Comparison of ENCODE assay signal across 23 mouse cellular contexts in genomic region chr13:43754455-43755128, GRCm38 (mm10). TPM values are rescaled to one million over a fixed set of nuclear protein-coding genes. Genes with fewer than 3 reads are reported as not detected.
DNase-seq lines count a peak whose midpoint lies in the region; ATAC-seq and TF ChIP-seq lines count a peak whose summit lies in the region.
"Had no signal": no experiment of that assay in that cellular context is flagged by ENCODE, and none has a peak within 500 bp of the region (broad histone marks: within the 10 kb centered on the region; RNA-seq: fewer than 3 reads in every experiment).

No protein-coding gene starts in this region.

- H3K4me3 ChIP-seq in kidney, embryonic 15.5 days (replicated peaks), result no peak overlapping the region
- no peak overlapping the region for H3K4me3 ChIP-seq in kidney, postnatal 0 days (replicated peaks; ENCODE audit: low read depth, low read length)
- H3K4me3 ChIP-seq in kidney, adult 2 months (ENCODE audit: insufficient read depth, low read depth, low read length), result no peak overlapping the region
- H3K4me3 ChIP-seq: embryonic facial prominence, embryonic 13.5 days; embryonic facial prominence, embryonic 15.5 days; erythroblast, embryonic 14.5 days; forebrain, embryonic 10.5 days; forebrain, embryonic 12.5 days had no signal

- peak; percentile 67; the same call in 1 of the 2 replicates for ATAC-seq in kidney, embryonic 15.5 days (replicated peaks; ENCODE audit: low FRiP score)
- no peak for ATAC-seq in kidney, postnatal 0 days (replicated peaks; ENCODE audit: low FRiP score, low read depth)
- ATAC-seq: forebrain, embryonic 14.5 days had no signal

- TF ChIP-seq CTCF in kidney, postnatal 0 days (IDR thresholded peaks at IDR 0.05; ENCODE audit: low read depth), result no peak
- TF ChIP-seq CTCF in kidney, adult 2 months (conservative IDR thresholded peaks at IDR 0.05; ENCODE audit: insufficient read depth, insufficient read length, low read depth, low read length), result no peak

- TF ChIP-seq POLR2A in kidney, adult 2 months (IDR thresholded peaks at IDR 0.05; ENCODE audit: low read depth, low read length), result no peak

- H3K4me2 ChIP-seq in kidney, embryonic 15.5 days, result no peak overlapping the region
- H3K4me2 ChIP-seq in kidney, postnatal 0 days (ENCODE audit: low read length), result no peak overlapping the region
- H3K4me2 ChIP-seq: embryonic facial prominence, embryonic 13.5 days; embryonic facial prominence, embryonic 15.5 days; forebrain, embryonic 12.5 days had no signal

- peaks cover 15% of the 10 kb centered on the region; the same call in 1 of the 2 replicates for H3K27me3 ChIP-seq in kidney, embryonic 15.5 days
- H3K27me3 ChIP-seq in kidney, postnatal 0 days (ENCODE audit: insufficient read depth, low read length), result no peaks in the 10 kb centered on the region
- no peaks in the 10 kb centered on the region for H3K27me3 ChIP-seq in kidney, adult 2 months (replicated peaks; ENCODE audit: control insufficient read depth, insufficient read depth, low read length)
- H3K27me3 ChIP-seq: embryonic facial prominence, embryonic 13.5 days; forebrain, embryonic 12.5 days had no signal

- H3K36me3 ChIP-seq in kidney, embryonic 15.5 days, result no peaks in the 10 kb centered on the region
- H3K36me3 ChIP-seq in kidney, postnatal 0 days (ENCODE audit: insufficient read depth, low read length), result no peaks in the 10 kb centered on the region
- H3K36me3 ChIP-seq in kidney, adult 2 months (ENCODE audit: control insufficient read depth, insufficient read depth, low read length), result no peaks in the 10 kb centered on the region
- H3K36me3 ChIP-seq: embryonic facial prominence, embryonic 13.5 days; embryonic facial prominence, embryonic 15.5 days; forebrain, embryonic 10.5 days; forebrain, embryonic 12.5 days had no signal

- no peaks in the 10 kb centered on the region for H3K9me3 ChIP-seq in kidney, embryonic 15.5 days (replicated peaks)
- H3K9me3 ChIP-seq in kidney, postnatal 0 days (replicated peaks; ENCODE audit: low read length), result no peaks in the 10 kb centered on the region
- H3K9me3 ChIP-seq: embryonic facial prominence, embryonic 13.5 days; embryonic facial prominence, embryonic 15.5 days; forebrain, embryonic 10.5 days had no signal

- DNase-seq in kidney, postnatal 14 days, result no peak
- peak; percentile 82 for DNase-seq in kidney, postnatal 0 days (ENCODE audit: low spot score)
- no peak for DNase-seq in kidney, postnatal 36 days
- DNase-seq in kidney, postnatal 4 days, result peak; percentile 40 to 43
- DNase-seq in kidney, adult 2 months, result no peak
- DNase-seq: adrenal gland, adult 2 months; adrenal gland, postnatal 10 days; adrenal gland, postnatal 25 days; cerebellum, adult 11 months; cerebellum, adult 18-20 months; cerebellum, adult 8-10 months; cerebellum, adult 9-11 months; cerebellum, postnatal 14 days; cerebellum, postnatal 36 days; embryo, embryonic 11 days had no signal

- WGBS in kidney, embryonic 15.5 days, result 57% methylated on average over 3 of the region's 3 CpGs
- 58% methylated on average over 3 of the region's 3 CpGs for WGBS in kidney, postnatal 0 days
- WGBS in kidney, adult 2 months, result 73% methylated on average over 3 of the region's 3 CpGs

- peak overlapping the region; percentile 74 for H3K27ac ChIP-seq in kidney, embryonic 15.5 days
- H3K27ac ChIP-seq in kidney, postnatal 0 days, result peak overlapping the region; percentile 70
- no peak overlapping the region for H3K27ac ChIP-seq in kidney, adult 2 months (ENCODE audit: insufficient read depth, low read depth, low read length)
- H3K27ac ChIP-seq: embryonic facial prominence, embryonic 13.5 days; embryonic facial prominence, embryonic 15.5 days; forebrain, embryonic 10.5 days; forebrain, embryonic 12.5 days had no signal

- no peak overlapping the region for H3K9ac ChIP-seq in kidney, embryonic 15.5 days
- H3K9ac ChIP-seq in kidney, postnatal 0 days (ENCODE audit: low read depth, low read length), result no peak overlapping the region
- H3K9ac ChIP-seq: embryonic facial prominence, embryonic 13.5 days; embryonic facial prominence, embryonic 15.5 days; forebrain, embryonic 12.5 days had no signal

- peaks cover 18% of the 10 kb centered on the region for H3K4me1 ChIP-seq in kidney, embryonic 15.5 days
- 0 out of 2 replicates have a peak, but pooled peaks cover 3% of the 10 kb centered on the region for H3K4me1 ChIP-seq in kidney, postnatal 0 days (replicated peaks; ENCODE audit: insufficient read depth, low read length)
- no peaks in the 10 kb centered on the region for H3K4me1 ChIP-seq in kidney, adult 2 months (ENCODE audit: control insufficient read depth, insufficient read depth, low read length)
- H3K4me1 ChIP-seq: embryonic facial prominence, embryonic 13.5 days; embryonic facial prominence, embryonic 15.5 days; forebrain, embryonic 10.5 days; forebrain, embryonic 12.5 days had no signal

RNA-seq across cellular contexts. Expression of gene Cd83, which starts 30.0 kb away (rescaled TPM):
- polyA plus RNA-seq in kidney, embryonic 15.5 days (2015; fragmentation: Nextera tagmentation; extraction: Ambion mirVana), result 29.4 and 32.4 TPM in 2 replicates
- polyA plus RNA-seq in kidney, postnatal 0 days (2015; fragmentation: Nextera tagmentation; extraction: Ambion mirVana), result 35.8 and 40.6 TPM in 2 replicates
- 1.8 and 3.3 TPM in 2 replicates for polyA plus RNA-seq in kidney, adult 2 months (2012; rRNA removed)
- polyA plus RNA-seq: C2C12; erythroblast, embryonic 14.5 days had no signal

Comparison
In these comparisons a context has a peak if more than half of its experiments do, and no peak if none do; other contexts are left out.
1. DNase-seq: peak in kidney, postnatal 0 days (single experiment) and kidney, postnatal 4 days (2 of 2); none in kidney, postnatal 14 days (single experiment), kidney, postnatal 36 days (0 of 2) and kidney, adult 2 months (single experiment).